Mouse (Mus musculus) ES-E14 (cell line): ENCODE measurements around the gene Fam107a. TPM values are rescaled to one million over a fixed set of nuclear protein-coding genes. Genes with fewer than 3 reads are reported as not detected.

Experiments used
- DNase-seq: peaks from one replicate; pipeline ENCODE4 v3.0.0-alpha.2; 2013; ENCODE audit warnings: low read depth, low spot score
- H3K27ac ChIP-seq: 2 replicates; pipeline ENCODE4 v1.5.1; 2012; ENCODE audit warnings: low read depth, mild to moderate bottlenecking, low read length, moderate library complexity, mixed read lengths; ENCODE audit not compliant: poor library complexity, insufficient read depth, severe bottlenecking
- H3K36me3 ChIP-seq: 2 replicates; pipeline ENCODE4 v1.6.1; 2012; ENCODE audit warnings: mild to moderate bottlenecking, low read length, moderate library complexity, mixed read lengths; ENCODE audit not compliant: control insufficient read depth, poor library complexity, insufficient read depth, severe bottlenecking
- H3K4me1 ChIP-seq, 2 experiments: fragments of 150-350 bp in 1 of 2; sonication (generic) in 1 of 2; 2 replicates each; pipeline ENCODE4 v1.6.1; 2012; ENCODE audit warnings: low read length in 2 of 2, mild to moderate bottlenecking in 1 of 2, mixed read lengths in 1 of 2; ENCODE audit not compliant: control insufficient read depth in 2 of 2, insufficient read depth in 2 of 2, poor library complexity in 1 of 2
- H3K4me3 ChIP-seq, 2 experiments: fragments of 150-350 bp in 1 of 2; sonication (generic) in 1 of 2; 2 replicates each; pipeline ENCODE4 v1.5.1; 2012; ENCODE audit warnings: low read length in 2 of 2, low read depth in 1 of 2, mild to moderate bottlenecking in 1 of 2, mixed read lengths in 1 of 2; ENCODE audit not compliant: insufficient read depth in 1 of 2, poor library complexity in 1 of 2, severe bottlenecking in 1 of 2
- H3K9ac ChIP-seq: 2 replicates; pipeline ENCODE4 v1.6.1; 2012; ENCODE audit warnings: low read depth, mild to moderate bottlenecking, low read length, mixed read lengths; ENCODE audit not compliant: poor library complexity, insufficient read depth, severe bottlenecking
- H3K9me3 ChIP-seq: fragments of 150-350 bp; sonication (generic); 2 replicates; pipeline ENCODE4 v1.6.1; 2012; ENCODE audit warnings: low read depth, mild to moderate bottlenecking, low read length; ENCODE audit not compliant: control insufficient read depth, insufficient read depth
- CHD2 ChIP-seq: IDR thresholded peaks from 2 replicates; pipeline ENCODE4 v1.6.1; 2014; ENCODE audit warnings: mild to moderate bottlenecking, low read depth, low read length, inconsistent platforms
- HCFC1 ChIP-seq: IDR thresholded peaks from 2 replicates; pipeline ENCODE4 v1.6.1; 2012; ENCODE audit warnings: low read length, inconsistent platforms, borderline replicate concordance; ENCODE audit not compliant: insufficient read depth
- MAFK ChIP-seq: IDR thresholded peaks from 2 replicates; pipeline ENCODE4 v1.6.1; 2014; ENCODE audit warnings: mild to moderate bottlenecking, low read depth, low read length, inconsistent platforms; ENCODE audit not compliant: insufficient read depth
- ZC3H11A ChIP-seq: IDR thresholded peaks from 2 replicates; pipeline ENCODE4 v1.6.1; 2012; ENCODE audit warnings: low read depth, mild to moderate bottlenecking, inconsistent platforms, low read length, borderline replicate concordance
- ZNF384 ChIP-seq: IDR thresholded peaks from 2 replicates; pipeline ENCODE4 v1.6.1; 2012; ENCODE audit warnings: low read depth, low read length, inconsistent platforms
- in situ Hi-C, 2 experiments: fragments of 600-800 bp; cut with MboI; formaldehyde crosslinking; loops; one replicate each; pipeline ENCODE4 v1.15.1; 2025; ENCODE audit warnings: low sequenced_read_pairs in 2 of 2, inconsistent platforms in 1 of 2; ENCODE audit not compliant: unreplicated experiment in 2 of 2
- total RNA-seq: library from RNA; depleted of rRNA; stranded (reverse); fragments of 300-350 nt; gene quantifications from 2 replicates; pipeline ENCODE4 v1.2.3, GENCODE M21; 2012

Gene Fam107a
- total RNA-seq, 1 experiment, result 0.27 TPM

GRCm38 (mm10) chr14:8342509-8343106, 24.8 kb upstream of the Fam107a start:
- TF ChIP-seq HCFC1, result no peak
- TF ChIP-seq ZC3H11A, result no peak
- H3K9me3 ChIP-seq, result no peaks in the 10 kb centered on the region
- no peaks in the 10 kb centered on the region for H3K36me3 ChIP-seq
- DNase-seq, result no peak
- no peak overlapping the region for H3K27ac ChIP-seq
- no peaks in the 10 kb centered on the region for H3K4me1 ChIP-seq
- H3K4me3 ChIP-seq, result no peak overlapping the region
- in situ Hi-C loops, result loop anchor here (10.0 to 25.0 kb wide), 4 partner anchors 105 to 380 kb away; partner anchors contain the start of genes Gm45521 (in 1 of the 2), Pxk (in 1 of the 2) and Rpp14 (in 1 of the 2)
- H3K9ac ChIP-seq, result no peak overlapping the region

GRCm38 (mm10) chr14:8340226-8340625, 22.4 kb upstream of the Fam107a start:
- H3K36me3 ChIP-seq, result no peaks in the 10 kb centered on the region
- no peak overlapping the region for H3K27ac ChIP-seq
- H3K4me1 ChIP-seq, result no peaks in the 10 kb centered on the region
- no peak for TF ChIP-seq HCFC1
- TF ChIP-seq ZNF384, result no peak
- TF ChIP-seq CHD2, result no peak
- no peak for TF ChIP-seq ZC3H11A
- TF ChIP-seq MAFK, result no peak
- H3K9ac ChIP-seq, result no peak overlapping the region
- in situ Hi-C loops, result loop anchor here (10.0 to 25.0 kb wide), 4 partner anchors 103 to 378 kb away; partner anchors contain the start of genes Gm45521 (in 1 of the 2), Pxk (in 1 of the 2) and Rpp14 (in 1 of the 2)
- DNase-seq, result no peak
- H3K9me3 ChIP-seq, result no peaks in the 10 kb centered on the region
- no peak overlapping the region for H3K4me3 ChIP-seq

- H3K27ac ChIP-seq, result no peak overlapping the region
- no peak overlapping the region for H3K9ac ChIP-seq
- in situ Hi-C loops, result loop anchor here in 1 of 2 experiments (25.0 kb wide), 3 partner anchors 99 to 374 kb away; partner anchors contain the start of genes Gm45521, Pxk and Rpp14
- DNase-seq, result no peak
- H3K4me3 ChIP-seq, result no peak overlapping the region
- TF ChIP-seq CHD2 (no peak), MAFK (no peak), HCFC1 (no peak), ZC3H11A (no peak), ZNF384 (no peak)
- H3K9me3 ChIP-seq, result no peaks in the 10 kb centered on the region
- no peaks in the 10 kb centered on the region for H3K4me1 ChIP-seq
- H3K36me3 ChIP-seq, result no peaks in the 10 kb centered on the region
These were observed 18.1 kb upstream of the Fam107a start for GRCm38 (mm10) chr14:8335947-8336346.

DNA sequence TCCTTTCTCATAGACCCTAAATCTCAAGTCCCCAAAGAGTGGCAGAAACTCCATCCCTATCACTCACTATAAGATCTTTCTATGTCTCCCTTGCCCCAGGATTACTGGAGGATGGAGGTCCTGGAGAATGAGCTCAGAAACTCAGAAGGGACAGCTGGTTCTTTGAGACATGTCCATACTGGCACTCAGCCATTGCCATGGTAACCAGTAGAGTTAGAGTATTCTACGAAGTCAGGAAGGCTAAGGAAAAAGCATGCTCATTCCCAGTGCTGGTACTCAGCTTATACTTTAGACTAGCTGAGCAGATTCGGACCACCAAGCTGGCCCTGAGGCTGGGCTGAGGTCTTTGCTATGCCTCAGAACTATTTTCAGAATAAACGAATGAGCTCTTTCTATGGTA, 16.7 kb upstream of the Fam107a start:
- H3K27ac ChIP-seq, result no peak overlapping the region
- in situ Hi-C loops, result loop anchor here in 1 of 2 experiments (25.0 kb wide), 3 partner anchors 97 to 372 kb away; partner anchors contain the start of genes Gm45521, Pxk and Rpp14
- H3K36me3 ChIP-seq, result no peaks in the 10 kb centered on the region
- H3K4me1 ChIP-seq, result no peaks in the 10 kb centered on the region
- H3K9ac ChIP-seq, result no peak overlapping the region
- no peak for DNase-seq
- no peaks in the 10 kb centered on the region for H3K9me3 ChIP-seq
- no peak overlapping the region for H3K4me3 ChIP-seq
- TF ChIP-seq MAFK, result no peak
- no peak for TF ChIP-seq CHD2
- no peak for TF ChIP-seq ZC3H11A
- TF ChIP-seq HCFC1, result no peak
- no peak for TF ChIP-seq ZNF384
